Mouse (Mus musculus) liver, adult (tissue): ENCODE measurements around the gene Exoc3l.

Experiments used
- GATA4 ChIP-seq: IDR thresholded peaks from 2 replicates; pipeline ENCODE4 v1.6.1; 2014; ENCODE audit warnings: mild to moderate bottlenecking, low read length; ENCODE audit not compliant: insufficient replicate concordance

Exoc3l gene

DNA sequence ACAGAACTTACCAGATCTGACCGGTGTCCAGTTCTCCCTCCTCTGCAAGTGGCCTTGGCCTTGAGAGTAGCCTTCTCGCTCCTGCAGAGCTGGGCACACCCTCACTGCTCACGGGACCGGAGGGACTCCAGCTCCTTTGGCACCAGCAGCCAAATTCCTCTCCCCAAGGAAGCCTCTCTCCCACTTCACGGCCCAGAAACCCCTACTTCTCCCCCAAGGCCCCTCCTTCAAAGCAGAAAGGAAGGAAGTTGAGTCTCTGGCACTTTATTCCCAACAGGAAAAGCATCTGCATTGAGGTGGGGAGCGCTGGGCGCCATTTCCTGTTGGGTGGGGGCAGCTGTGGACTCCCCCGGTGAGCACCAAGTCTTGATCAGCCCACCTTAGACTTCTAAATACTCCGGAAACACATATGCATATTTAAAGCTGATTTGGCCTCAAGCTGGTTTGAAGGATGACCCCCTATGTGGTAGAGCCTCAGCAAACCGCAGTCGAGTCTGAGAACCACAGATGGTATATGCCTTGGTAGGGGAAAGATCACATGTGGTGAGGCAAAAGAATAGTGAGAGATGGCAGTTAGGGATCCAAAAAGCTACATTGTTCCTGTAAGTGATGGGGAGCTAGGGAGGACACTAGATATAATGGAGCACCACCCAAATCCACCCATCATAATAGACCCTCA lies at the start of gene Exoc3l:
Exoc3l (minus strand) TSS at position 207 of the 679 bp plus-strand sequence.
- TF ChIP-seq GATA4, result peak; percentile 22; the same call in 1 of the 2 replicates

DNA sequence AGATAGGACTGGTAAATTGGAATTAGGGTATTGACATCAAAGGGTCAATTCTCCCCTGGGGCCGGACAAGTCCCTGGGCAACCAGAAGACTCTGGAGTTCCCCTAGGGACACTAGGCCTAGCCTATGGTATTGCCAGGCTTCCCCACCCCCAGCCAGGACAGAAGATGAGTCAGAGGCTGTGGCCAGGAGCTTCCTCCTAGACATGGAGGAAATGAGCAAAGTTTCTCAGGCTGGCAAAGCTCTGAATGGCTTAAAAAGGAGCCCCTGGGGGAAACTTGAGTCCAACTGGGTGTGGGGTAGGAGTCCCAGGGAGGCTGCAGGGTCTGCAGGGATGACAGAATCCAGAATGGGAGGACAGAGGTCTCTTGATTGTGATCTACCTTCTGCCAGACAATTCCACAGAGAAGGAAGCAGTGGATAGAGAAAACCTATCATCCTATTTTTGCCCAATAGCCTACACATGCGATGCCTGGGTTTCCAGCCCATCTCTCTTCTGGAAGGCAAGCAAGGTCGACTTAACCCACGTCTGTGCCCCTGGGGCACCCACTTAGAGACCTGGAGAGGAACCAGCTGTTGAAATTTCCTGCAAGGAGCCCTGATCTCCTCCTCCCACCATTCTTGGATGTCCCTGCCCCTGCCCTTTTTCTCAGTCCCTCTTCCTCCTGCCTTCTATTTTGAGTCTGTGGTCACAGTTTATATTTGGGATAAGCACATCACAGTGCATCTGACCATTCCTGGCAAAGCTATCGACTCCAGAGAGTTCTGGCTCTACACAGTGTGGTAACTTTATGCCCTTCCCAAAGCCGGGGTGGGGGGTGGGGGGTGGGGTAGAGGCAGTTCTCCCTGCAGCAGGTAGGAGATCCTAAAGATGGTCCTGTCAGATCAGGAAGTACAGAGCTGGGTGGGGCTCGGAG lies 49.4 kb upstream of the Exoc3l start:
- TF ChIP-seq GATA4, result no peak

DNA sequence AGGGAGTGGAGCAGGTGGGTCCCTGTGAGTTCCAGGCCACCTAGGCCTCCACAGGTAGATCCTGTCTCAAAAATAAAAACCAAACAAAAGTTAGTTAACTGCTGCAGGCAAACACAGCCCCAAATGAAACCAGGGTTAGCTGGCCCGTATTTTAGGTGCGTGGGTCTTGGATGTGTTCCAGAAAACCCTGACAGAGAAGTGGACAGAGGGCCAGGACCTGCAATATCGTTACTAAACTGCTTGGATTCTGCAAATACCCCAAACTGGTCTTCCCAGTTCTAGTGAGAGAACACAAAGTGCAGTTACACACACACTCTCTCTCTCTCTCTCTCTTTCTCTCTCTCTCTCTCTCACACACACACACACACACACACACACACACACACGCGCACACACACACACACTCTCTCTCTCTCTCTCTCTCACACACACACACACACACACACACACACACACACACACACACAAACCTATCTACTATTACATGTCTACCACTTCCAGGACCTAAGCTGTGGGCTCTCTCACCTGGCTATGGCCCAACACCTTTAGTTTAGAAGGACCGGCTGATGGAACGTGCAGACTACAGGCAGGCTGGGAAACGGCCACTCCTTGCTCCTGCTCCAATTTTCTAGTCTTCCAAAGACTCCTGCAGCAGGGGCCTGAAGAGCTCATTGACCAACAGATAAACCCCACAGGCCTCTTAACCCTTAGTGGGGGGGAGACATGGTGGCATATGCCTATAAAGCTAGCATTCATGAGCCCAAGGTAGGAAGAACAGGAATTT lies 48.1 kb upstream of the Exoc3l start:
- TF ChIP-seq GATA4, result no peak

DNA sequence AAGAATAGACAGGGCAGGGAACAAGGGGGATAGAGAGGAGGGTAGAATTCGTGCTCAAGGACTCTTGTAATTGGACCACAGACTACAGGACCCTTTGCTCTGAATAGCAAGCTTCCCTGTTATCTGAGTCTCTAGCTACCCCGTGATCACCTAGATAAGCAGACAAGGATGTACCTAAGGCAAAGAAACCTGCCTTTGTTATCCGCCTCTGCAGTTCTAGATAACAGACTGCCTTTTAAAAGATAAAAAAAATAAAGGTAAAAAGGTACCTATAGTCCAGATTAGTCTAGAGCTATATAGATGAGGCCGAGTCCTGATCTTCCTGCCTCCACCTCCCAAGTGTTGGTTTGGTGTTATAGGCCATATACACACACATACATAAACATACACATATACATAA lies 46.9 kb upstream of the Exoc3l start:
- no peak for TF ChIP-seq GATA4

DNA sequence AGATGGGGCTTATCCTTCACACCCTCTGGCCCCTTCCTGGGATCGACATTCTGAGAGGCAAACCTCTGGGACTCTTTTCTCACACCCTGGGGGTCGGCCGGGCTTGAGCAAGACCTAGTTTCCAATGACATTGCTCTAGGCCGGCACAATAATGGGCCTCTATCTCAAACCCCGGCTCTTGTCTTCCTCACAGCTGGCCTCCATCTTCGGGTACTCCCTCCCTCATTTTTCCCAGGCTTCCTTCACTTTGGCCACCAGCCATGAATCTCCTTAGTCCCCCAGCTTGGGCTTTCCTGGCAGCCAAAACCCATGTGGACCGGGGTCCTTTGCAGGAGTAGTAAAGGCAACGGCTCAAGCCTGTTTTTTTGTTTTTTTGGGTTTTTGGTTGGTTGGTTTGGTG lies 45.5 kb upstream of the Exoc3l start:
- TF ChIP-seq GATA4, result no peak

DNA sequence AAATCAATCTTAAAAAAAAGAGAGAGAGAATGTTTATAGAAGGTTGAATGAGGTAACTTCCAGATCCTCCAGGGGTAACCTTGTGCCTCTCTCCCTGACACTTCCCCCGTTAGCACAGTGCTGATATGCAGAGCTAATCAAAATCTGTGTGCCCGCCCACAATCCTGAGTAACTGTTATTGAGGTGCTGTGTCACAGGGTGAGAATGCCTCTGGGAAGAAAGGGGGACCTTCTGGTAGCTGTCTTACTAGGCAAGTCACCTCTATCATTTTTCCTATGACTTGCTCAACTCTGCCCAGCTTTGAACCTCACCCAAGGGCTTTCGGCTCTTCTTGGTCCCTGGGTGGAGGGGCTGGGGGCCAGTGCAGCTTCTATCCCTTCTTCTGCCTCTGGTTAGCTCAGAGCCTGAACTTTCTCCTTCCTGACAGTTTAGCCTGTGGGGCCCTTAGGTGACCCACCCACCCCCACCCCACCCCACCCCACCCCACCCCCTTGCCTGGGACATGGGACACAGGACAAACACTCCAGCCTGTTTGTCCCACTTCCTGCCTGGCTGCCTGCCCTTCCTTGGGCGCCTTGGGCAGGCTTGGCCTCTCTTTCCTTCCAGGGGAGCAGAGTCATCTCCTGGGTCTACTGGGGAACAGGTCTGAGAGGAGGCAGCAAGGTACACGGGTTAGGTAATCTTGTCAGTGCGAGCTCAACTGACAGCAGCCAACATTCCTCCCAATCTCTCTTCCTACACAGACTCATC lies 44.2 kb upstream of the Exoc3l start:
- no peak for TF ChIP-seq GATA4

DNA sequence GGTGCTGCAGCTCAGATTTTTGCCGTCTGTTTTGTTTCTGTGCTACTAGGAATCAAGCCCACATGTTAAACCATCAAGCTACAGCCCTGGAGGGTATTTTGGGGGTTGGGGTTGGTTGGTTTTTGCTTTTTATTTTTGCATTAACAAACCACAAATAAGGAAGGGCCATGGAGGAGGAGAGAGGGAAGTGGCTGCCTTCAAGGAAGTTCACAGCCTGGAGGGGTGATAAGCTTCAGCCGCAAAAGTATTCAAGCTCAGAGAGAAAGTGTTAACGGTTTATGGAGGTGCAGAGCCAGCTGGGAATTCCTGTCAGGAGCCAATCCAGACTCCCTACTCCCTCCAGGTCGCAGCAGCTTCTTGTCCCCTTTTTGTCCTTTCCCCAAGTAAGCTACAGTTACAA lies 43.1 kb upstream of the Exoc3l start:
- TF ChIP-seq GATA4, result 0 out of 2 replicates have a peak, but pooled peaks have one; percentile 32

DNA sequence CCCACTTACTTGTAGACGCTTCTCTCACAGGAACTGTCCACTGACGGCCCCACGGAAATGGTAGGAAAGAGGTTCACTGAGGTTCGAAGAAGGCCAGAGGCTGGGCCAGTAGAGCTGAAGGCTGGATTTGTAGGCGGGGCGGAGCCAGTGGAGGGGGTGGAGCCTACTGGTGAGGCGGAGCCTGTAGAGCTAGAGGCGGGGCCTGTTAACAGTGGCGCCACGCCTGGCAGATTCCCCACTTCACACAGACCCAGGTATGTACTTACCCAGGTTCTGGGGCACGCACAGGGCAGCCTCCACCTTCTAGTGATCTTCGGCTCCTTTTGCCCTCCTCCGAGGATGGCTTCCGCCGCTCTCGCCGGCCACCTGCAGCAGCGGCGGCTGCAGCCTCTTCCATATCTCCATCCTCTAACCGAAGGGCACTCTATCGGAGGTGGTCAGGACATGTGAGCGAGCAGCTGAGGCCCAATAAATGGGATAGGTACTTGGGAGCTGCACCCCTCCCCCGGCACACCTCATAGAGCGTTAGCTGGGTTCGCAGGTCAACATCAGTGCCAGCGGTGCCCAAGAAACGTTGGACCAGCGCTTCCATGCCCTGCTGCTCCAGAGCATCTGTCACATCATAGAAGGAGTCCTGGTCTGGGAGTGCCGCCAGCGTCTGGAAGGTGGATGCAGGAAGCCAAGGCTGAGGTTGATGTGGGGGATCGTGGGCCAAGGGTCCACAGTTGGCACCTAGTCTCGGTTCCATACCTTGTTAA lies 40.7 kb upstream of the Exoc3l start:
- TF ChIP-seq GATA4, result no peak

DNA sequence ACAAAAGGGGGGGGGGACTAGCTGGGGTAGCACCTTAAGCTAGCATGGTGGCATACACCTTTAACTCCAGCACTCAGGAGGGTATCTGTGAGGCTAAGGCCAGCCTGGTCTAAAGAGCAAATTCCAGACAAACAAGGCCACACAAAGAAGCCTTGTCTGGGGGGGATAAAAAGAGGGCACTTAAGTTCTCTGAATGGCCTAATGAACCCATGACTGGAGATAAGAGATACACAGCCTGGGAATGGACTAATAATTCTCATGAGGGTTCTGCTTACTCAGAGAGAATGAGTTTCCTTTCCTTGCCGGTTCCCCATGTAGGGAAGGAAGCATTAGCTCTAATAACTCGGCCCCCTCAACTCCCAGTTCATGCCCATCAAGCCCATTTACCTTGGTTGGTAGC lies 36.6 kb upstream of the Exoc3l start:
- peak; percentile 91 for TF ChIP-seq GATA4

DNA sequence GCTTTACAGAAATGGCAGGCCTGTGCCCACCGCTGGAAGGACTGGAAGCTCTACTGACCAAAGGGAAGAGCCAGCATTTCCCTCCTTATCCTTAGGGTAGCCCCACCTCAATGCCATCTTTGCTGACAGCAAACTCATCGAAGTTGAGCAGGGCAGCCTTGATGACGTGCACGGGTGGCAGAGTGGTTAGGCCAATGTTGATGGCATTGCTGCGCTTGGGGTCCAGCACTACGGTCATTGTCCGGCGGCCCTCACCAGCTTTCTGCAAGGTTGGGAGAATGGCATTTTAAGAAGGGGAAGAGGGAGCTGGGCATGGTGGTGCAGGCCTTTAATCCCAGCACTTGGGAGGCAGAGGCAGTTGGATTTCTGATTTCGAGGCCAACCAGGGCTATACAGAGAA lies 36.0 kb upstream of the Exoc3l start:
- no peak for TF ChIP-seq GATA4

DNA sequence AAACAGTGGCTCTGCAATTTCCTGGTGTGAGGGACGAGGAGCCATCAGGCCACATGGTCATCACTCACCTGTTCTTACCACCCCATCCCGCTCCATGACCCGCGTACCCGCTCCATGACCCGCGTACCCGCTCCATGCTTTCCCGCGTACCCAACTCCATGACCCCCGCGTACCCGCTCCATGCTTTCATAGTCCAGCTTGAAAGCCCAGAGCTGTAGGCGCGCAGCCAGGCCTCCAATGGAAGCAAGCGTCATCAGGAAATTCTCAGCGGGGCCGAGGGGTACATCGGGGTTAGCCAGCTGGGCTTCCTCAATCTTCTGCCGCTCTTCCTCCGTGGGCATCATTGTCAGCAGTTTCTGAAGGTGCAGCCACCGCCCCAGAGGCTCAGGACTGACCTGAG lies 35.6 kb upstream of the Exoc3l start:
- no peak for TF ChIP-seq GATA4

DNA sequence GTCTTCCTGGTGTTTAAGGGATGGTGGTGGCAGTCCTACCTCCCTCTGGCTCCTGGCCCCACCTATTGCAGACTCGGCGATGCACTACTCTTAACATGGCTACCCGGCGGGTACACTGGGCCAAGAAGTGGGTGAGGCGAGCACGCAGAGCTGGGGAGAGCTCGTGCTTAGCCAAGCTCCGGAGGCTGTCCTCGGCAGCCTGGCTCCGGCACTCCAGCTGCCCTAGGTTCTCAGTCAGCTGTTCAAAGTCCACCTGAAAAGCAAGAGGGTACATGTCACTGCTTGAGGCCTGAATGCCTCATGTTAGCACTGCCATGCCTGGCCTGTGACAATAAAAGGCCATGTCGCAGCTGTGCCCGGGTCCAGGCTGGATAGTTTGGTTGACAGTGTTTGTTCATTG lies 34.4 kb upstream of the Exoc3l start:
- no peak for TF ChIP-seq GATA4

DNA sequence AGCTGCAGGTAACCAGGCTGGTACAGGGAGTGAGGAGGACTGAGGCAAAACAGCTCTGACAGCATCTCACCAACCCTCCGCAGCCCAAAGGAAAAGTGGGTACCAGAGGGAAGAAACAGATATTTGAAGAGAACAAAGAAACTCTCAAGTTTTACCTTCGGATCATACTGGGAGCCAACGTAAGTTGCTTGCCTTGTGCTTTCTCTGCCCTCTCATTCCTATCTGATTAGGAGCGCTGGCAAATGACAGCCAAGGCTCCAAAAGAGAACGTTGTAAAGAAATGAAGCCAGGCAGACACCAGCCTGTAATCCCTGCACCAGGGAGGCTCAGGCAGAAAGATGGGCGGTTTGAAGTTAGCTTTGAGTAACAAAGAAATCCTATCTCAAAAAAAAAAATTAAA lies 31.1 kb upstream of the Exoc3l start:
- TF ChIP-seq GATA4, result no peak

DNA sequence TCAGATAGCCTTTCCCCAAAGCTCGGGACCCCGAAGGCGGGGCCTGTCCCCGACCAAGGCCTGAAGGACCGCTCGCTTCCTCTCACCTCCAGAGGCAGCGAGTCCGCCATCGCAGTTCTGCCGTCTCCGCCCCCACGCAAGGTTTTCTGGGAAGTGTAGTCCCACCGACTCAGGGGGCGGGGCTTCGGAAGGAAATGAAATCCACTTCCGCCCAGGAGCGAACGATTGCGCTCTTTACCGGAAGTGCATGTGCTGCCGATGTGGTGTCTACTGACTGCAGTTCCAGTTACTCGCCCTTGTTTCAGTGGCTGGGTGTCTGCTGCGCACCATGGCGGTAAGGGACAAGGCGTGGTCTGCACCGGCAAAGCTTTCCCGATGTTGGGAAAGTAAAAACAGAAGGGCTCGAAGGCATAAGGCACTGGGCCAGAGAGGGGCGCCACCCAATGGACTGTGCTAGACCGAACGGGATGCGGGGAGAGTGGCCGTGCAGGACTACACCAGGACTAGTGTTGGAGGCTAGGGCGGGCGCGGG lies 30.3 kb upstream of the Exoc3l start, which contains the start of the genes Lrrc29 and Tmem208:
Lrrc29 (minus strand) TSS at position 138 of the 532 bp plus-strand sequence.
Tmem208 (plus strand) TSS at position 214 of the 532 bp plus-strand sequence.
- peak; percentile 62; the same call in 1 of the 2 replicates for TF ChIP-seq GATA4
